Mouse (Mus musculus): Measurements from ENCODE around the gene Zswim2.

DNA sequence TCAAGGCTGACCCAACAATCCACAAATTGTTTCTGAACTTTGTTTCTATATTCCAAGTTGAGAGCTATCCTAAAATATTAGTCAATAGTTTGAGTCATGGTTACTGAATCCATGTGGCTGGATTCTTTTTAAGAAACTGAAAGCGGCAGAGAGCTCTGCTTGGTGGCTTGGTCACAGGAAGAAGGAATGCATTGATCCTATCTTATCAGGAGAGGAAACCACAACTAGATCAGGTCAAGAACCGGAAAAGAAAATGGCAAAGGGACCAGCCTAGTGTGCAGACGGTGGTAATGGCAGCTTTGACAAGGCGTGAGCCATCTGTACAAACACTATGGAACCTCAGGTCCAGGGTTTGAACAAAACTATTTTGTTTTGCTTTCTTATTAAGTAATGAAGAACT is 764 bp upstream of the Zswim2 start:
- TF ChIP-seq POLR2A (IDR thresholded peaks at IDR 0.05; ENCODE audit: borderline replicate concordance, insufficient read depth, low read length) (no peak), CTCF (IDR thresholded peaks at IDR 0.05; ENCODE audit: borderline replicate concordance, insufficient read depth, low read depth, low read length) (no peak)

Measured in cerebellum, adult 2 months (tissue).